Mouse (Mus musculus) lung, postnatal 0 days (tissue): ENCODE measurements around the gene Insyn1.

Experiments used
- CTCF ChIP-seq: IDR thresholded peaks from 2 replicates; pipeline ENCODE4 v1.5.1; 2016; ENCODE audit warnings: antibody characterized with exemption, mild to moderate bottlenecking
- EP300 ChIP-seq: IDR thresholded peaks from 2 replicates; pipeline ENCODE4 v1.6.1; 2016; ENCODE audit warnings: antibody characterized with exemption, mild to moderate bottlenecking, control low read depth

DNA sequence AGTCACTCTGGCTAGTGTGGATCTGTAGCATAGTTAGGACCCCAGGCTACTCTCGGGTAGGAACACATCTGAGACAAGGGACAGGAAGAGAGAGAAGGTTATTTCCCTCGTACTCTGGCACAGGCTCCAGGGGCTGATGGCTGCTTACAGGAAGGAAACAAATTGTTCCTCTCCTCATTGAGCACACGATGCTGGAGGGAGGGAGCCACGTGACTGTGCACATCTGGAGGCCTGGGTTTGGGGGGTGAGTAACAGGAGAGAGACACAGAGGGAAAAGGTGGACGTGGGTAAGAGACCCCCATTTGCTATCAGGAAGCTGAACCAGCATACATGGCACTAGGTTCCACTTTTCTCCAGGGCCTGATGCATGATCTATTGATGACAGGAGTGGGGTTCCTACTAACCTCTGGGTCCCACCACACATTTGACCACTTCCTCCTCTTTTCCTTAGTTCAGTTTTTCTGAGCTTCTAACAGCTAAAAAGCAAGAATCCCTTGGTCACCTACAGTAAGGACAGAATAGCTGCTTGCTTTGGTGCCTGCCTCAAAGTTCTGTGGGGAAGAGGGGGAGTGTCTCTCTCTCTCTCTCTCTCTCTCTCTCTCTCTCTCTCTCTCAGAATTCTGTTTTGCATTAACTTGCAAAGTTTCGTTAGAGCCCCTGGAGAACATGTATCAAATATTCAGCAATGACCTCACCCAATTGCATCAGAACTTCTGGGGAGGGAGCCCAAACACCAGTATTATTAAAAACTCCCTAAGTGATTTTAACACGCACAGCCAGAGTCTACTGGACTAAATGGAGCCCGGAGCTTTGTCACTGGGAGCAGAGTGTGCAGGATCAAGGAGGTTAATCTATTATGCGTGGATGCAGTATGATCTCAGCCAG is 29.7 kb downstream of the Insyn1 start:
- TF ChIP-seq CTCF = no peak
- TF ChIP-seq EP300 = no peak
